In genomic region chr2:73003751-73004717, GRCm38 (mm10) we compare ENCODE assay signal across 8 mouse cellular contexts. TPM values are rescaled to one million over a fixed set of nuclear protein-coding genes. Genes with fewer than 3 reads are reported as not detected.
DNase-seq lines count a peak whose midpoint lies in the region; ATAC-seq lines count a peak whose summit lies in the region.

No protein-coding gene starts in this region.

- no peaks in the 10 kb centered on the region for H3K27me3 ChIP-seq in intestine, embryonic 16.5 days (replicated peaks; ENCODE audit: control insufficient read depth, insufficient read depth, low read length)
- no peaks in the 10 kb centered on the region for H3K27me3 ChIP-seq in limb, embryonic 15.5 days
- H3K27me3 ChIP-seq in midbrain, embryonic 14.5 days (ENCODE audit: control insufficient read depth, insufficient read depth, low read length), result no peaks in the 10 kb centered on the region
- H3K27me3 ChIP-seq in splenic B cell, adult 2 months (ENCODE audit: control insufficient read depth, insufficient read depth, low read length, poor library complexity, severe bottlenecking), result no peaks in the 10 kb centered on the region

- peak overlapping the region; percentile 46 for H3K4me2 ChIP-seq in intestine, embryonic 16.5 days (ENCODE audit: low read depth, low read length)
- peak overlapping the region; percentile 39 for H3K4me2 ChIP-seq in limb, embryonic 15.5 days
- peak overlapping the region; percentile 35 for H3K4me2 ChIP-seq in midbrain, embryonic 14.5 days (ENCODE audit: low read length)

- H3K27ac ChIP-seq in intestine, embryonic 16.5 days (ENCODE audit: low read length), result peak overlapping the region; percentile 86
- H3K27ac ChIP-seq in limb, embryonic 15.5 days, result peak overlapping the region; percentile 93
- peak overlapping the region; percentile 63; the same call in 1 of the 2 replicates for H3K27ac ChIP-seq in midbrain, embryonic 14.5 days (replicated peaks; ENCODE audit: low read depth, low read length)

- WGBS in intestine, embryonic 16.5 days, result 18% methylated on average over 24 of the region's 24 CpGs
- WGBS in limb, embryonic 15.5 days, result 12% methylated on average over 24 of the region's 24 CpGs
- 33% methylated on average over 24 of the region's 24 CpGs for WGBS in midbrain, embryonic 14.5 days

- DNase-seq in cerebellum, adult 9-11 months, result peak; percentile 40
- DNase-seq in embryo, embryonic 11 days, result peak; percentile 59
- peak; percentile 69 for DNase-seq in midbrain, embryonic 14.5 days
- peak; percentile 41 for DNase-seq in splenic B cell, adult 2 months (ENCODE audit: low read depth, low spot score)

- H3K9ac ChIP-seq in intestine, embryonic 16.5 days (ENCODE audit: low read depth, low read length), result peak overlapping the region; percentile 49
- no peak overlapping the region for H3K9ac ChIP-seq in limb, embryonic 15.5 days
- no peak overlapping the region; the same call in 1 of the 2 replicates for H3K9ac ChIP-seq in midbrain, embryonic 14.5 days (replicated peaks; ENCODE audit: low read length)

- ATAC-seq in cerebellum, adult (ENCODE audit: insufficient number of reproducible peaks, low FRiP score, low TSS enrichment), result no peak
- ATAC-seq in granulocyte monocyte progenitor cell, adult 5-6 weeks (replicated peaks; ENCODE audit: poor library complexity, severe bottlenecking), result peak; percentile 70
- ATAC-seq in intestine, embryonic 16.5 days, result peak; percentile 91
- peak; percentile 88 for ATAC-seq in limb, embryonic 15.5 days (ENCODE audit: insufficient number of reproducible peaks, low FRiP score, low TSS enrichment, low read depth)
- peak; percentile 68; the same call in 1 of the 2 replicates for ATAC-seq in midbrain, embryonic 14.5 days (ENCODE audit: low FRiP score, low TSS enrichment)

- peak overlapping the region; percentile 24; the same call in 1 of the 2 replicates for H3K4me3 ChIP-seq in intestine, embryonic 16.5 days (ENCODE audit: low read length)
- peak overlapping the region; percentile 12; the same call in 1 of the 2 replicates for H3K4me3 ChIP-seq in limb, embryonic 15.5 days
- no peak overlapping the region for H3K4me3 ChIP-seq in midbrain, embryonic 14.5 days (replicated peaks; ENCODE audit: low read depth, low read length)

- no peaks in the 10 kb centered on the region for H3K36me3 ChIP-seq in intestine, embryonic 16.5 days (ENCODE audit: control insufficient read depth, insufficient read depth, low read length)
- no peaks in the 10 kb centered on the region for H3K36me3 ChIP-seq in limb, embryonic 15.5 days
- no peaks in the 10 kb centered on the region for H3K36me3 ChIP-seq in midbrain, embryonic 14.5 days (ENCODE audit: control insufficient read depth, insufficient read depth, low read length)
- no peaks in the 10 kb centered on the region for H3K36me3 ChIP-seq in splenic B cell, adult 2 months (ENCODE audit: control insufficient read depth, insufficient read depth, low read length, poor library complexity, severe bottlenecking)

- H3K9me3 ChIP-seq in intestine, embryonic 16.5 days (ENCODE audit: control insufficient read depth, low read length), result no peaks in the 10 kb centered on the region
- H3K9me3 ChIP-seq in limb, embryonic 15.5 days, result no peaks in the 10 kb centered on the region
- no peaks in the 10 kb centered on the region for H3K9me3 ChIP-seq in midbrain, embryonic 14.5 days (ENCODE audit: control insufficient read depth, low read length)

- peaks cover 20% of the 10 kb centered on the region for H3K4me1 ChIP-seq in intestine, embryonic 16.5 days (ENCODE audit: control insufficient read depth, insufficient read depth, low read length)
- peaks cover 29% of the 10 kb centered on the region for H3K4me1 ChIP-seq in limb, embryonic 15.5 days
- peaks cover 16% of the 10 kb centered on the region for H3K4me1 ChIP-seq in midbrain, embryonic 14.5 days (ENCODE audit: control insufficient read depth, insufficient read depth, low read length)

RNA-seq across cellular contexts. Expression of gene Gm11084, which starts 17.5 kb away (rescaled TPM):
- total RNA-seq in granulocyte monocyte progenitor cell, adult 5-6 weeks (2014; fragmentation: Nextera tagmentation), result not detected in 2 replicates
- not detected in 2 replicates for total RNA-seq in granulocyte monocyte progenitor cell, adult 5-6 weeks (2017)
- polyA plus RNA-seq in intestine, embryonic 16.5 days (2015; fragmentation: Nextera tagmentation; extraction: Ambion mirVana), result not detected in 2 replicates
- polyA plus RNA-seq in limb, embryonic 15.5 days (2015; fragmentation: Nextera tagmentation; extraction: Ambion mirVana), result not detected in 2 replicates
- not detected in 2 replicates for polyA plus RNA-seq in midbrain, embryonic 14.5 days (2014; fragmentation: Nextera tagmentation; extraction: Ambion mirVana)

RNA-seq across cellular contexts. Expression of gene Sp3, which starts 23.8 kb away (rescaled TPM):
- 74.7 and 79.6 TPM in 2 replicates for total RNA-seq in granulocyte monocyte progenitor cell, adult 5-6 weeks (2014; fragmentation: Nextera tagmentation)
- 123 and 136 TPM in 2 replicates for total RNA-seq in granulocyte monocyte progenitor cell, adult 5-6 weeks (2017)
- polyA plus RNA-seq in intestine, embryonic 16.5 days (2015; fragmentation: Nextera tagmentation; extraction: Ambion mirVana), result 33.3 and 35.0 TPM in 2 replicates
- 52.4 and 60.3 TPM in 2 replicates for polyA plus RNA-seq in limb, embryonic 15.5 days (2015; fragmentation: Nextera tagmentation; extraction: Ambion mirVana)
- 43.5 and 61.5 TPM in 2 replicates for polyA plus RNA-seq in midbrain, embryonic 14.5 days (2014; fragmentation: Nextera tagmentation; extraction: Ambion mirVana)
